Mouse (Mus musculus): ENCODE measurements around the gene Casp8. TPM values are rescaled to one million over a fixed set of nuclear protein-coding genes. Genes with fewer than 3 reads are reported as not detected.
"Not testable (repeated sequence)": the region's sequence is repeated elsewhere in the genome, so short reads cannot be mapped to it uniquely, and the experiment has no call there.

Gene Casp8
- polyA plus RNA-seq, 1 experiment from 2014 or later = 26.0 TPM

- Histone ChIP-seq H3K4me3 (ENCODE audit: low read length) (no peak overlapping the region), H3K27me3 (ENCODE audit: control insufficient read depth, insufficient read depth, low read length) (no peaks in the 10 kb centered on the region), H3K4me2 (ENCODE audit: low read depth, low read length) (no peak overlapping the region), H3K36me3 (ENCODE audit: control insufficient read depth, insufficient read depth) (peaks cover 3% of the 10 kb centered on the region), H3K9me3 (replicated peaks; ENCODE audit: control insufficient read depth, low read length) (no peaks in the 10 kb centered on the region), H3K9ac (ENCODE audit: low read length) (no peak overlapping the region), H3K27ac (ENCODE audit: low read length) (no peak overlapping the region), H3K4me1 (ENCODE audit: control insufficient read depth, insufficient read depth, low read length) (no peaks in the 10 kb centered on the region)
- ATAC-seq (replicated peaks; ENCODE audit: extremely low read depth, insufficient read depth, low FRiP score) = no peak
- WGBS = 84% methylated on average over 6 of the region's 6 CpGs
Measured at GRCm38 (mm10) chr1:58803531-58803930, 8.4 kb downstream of the Casp8 start.

DNA sequence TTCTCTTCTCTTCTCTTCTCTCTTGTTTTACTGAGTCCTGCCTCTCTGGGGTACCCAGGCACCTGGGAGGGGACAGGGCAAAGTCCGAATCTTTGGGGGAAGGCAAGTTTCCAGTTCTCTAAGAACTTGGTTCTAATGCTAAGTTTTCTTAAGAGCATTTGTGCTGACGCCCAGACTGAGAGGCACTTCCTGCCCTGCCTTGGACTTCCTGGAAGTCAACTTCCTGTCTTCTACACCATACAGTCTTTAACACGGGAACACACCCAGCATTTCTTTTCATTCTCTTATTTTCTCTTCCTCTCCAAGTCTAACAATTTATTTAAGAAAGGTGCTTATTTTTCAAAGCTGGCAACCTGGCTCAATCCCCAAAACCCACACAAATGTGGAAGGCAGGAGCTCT lies 11.5 kb downstream of the Casp8 start:
- Histone ChIP-seq H3K4me1 (ENCODE audit: control insufficient read depth, insufficient read depth, low read length) (no peaks in the 10 kb centered on the region), H3K4me2 (ENCODE audit: low read depth, low read length) (no peak overlapping the region), H3K9ac (ENCODE audit: low read length) (no peak overlapping the region), H3K36me3 (ENCODE audit: control insufficient read depth, insufficient read depth) (no peaks in the 10 kb centered on the region), H3K27me3 (ENCODE audit: control insufficient read depth, insufficient read depth, low read length) (no peaks in the 10 kb centered on the region), H3K4me3 (ENCODE audit: low read length) (no peak overlapping the region), H3K9me3 (replicated peaks; ENCODE audit: control insufficient read depth, low read length) (0 out of 2 replicates have a peak, but pooled peaks cover 2% of the 10 kb centered on the region), H3K27ac (ENCODE audit: low read length) (no peak overlapping the region)
- WGBS = 60% methylated on average over 3 of the region's 3 CpGs
- no peak for ATAC-seq (replicated peaks; ENCODE audit: extremely low read depth, insufficient read depth, low FRiP score)

DNA sequence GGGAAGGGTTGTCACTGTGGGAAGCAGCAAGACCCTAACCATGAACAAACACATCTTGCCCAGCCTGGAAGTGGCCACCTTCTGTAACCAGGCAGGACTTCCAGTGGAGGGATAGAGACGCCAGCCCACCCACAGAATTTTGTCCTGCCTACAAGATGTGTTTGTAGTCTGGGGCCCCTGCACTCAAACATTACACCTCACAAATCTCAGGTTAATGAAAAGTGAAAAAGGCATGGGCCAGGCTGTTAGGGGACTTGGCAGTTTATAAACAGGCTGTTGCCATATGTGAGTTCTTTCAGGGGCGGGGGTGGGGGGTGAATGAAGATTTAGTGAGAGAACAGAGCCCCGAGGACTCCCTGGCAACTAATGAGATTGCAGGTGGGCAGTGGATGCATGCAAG lies 31.1 kb downstream of the Casp8 start:
- Histone ChIP-seq H3K27me3 (ENCODE audit: control insufficient read depth, insufficient read depth, low read length) (no peaks in the 10 kb centered on the region), H3K36me3 (ENCODE audit: control insufficient read depth, insufficient read depth) (peaks cover 31% of the 10 kb centered on the region), H3K9ac (ENCODE audit: low read length) (no peak overlapping the region), H3K4me3 (ENCODE audit: low read length) (no peak overlapping the region), H3K4me2 (ENCODE audit: low read depth, low read length) (no peak overlapping the region), H3K9me3 (replicated peaks; ENCODE audit: control insufficient read depth, low read length) (no peaks in the 10 kb centered on the region), H3K4me1 (ENCODE audit: control insufficient read depth, insufficient read depth, low read length) (no peaks in the 10 kb centered on the region), H3K27ac (ENCODE audit: low read length) (no peak overlapping the region)
- ATAC-seq (replicated peaks; ENCODE audit: extremely low read depth, insufficient read depth, low FRiP score) = no peak
- WGBS = 75% methylated on average over 3 of the region's 3 CpGs

DNA sequence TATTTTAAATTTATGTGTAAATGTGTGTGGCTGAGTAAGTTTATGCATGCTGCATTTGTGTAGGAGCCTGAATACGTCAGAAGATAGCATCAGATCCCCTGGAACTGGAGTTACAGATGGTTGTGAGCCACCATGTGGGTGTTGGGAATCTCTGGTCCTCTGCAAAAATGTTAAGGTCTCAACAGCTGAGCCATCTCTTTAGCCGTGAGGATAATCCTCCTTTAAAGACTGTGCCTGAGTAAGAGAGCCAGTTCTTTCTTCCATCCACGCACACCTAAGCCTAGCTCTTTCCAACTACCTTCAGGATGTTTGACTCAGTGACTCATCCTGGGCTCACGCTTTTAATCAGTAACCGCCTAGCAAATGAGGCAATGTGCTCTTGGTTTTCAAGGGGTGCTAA lies 35.6 kb downstream of the Casp8 start:
- Histone ChIP-seq H3K27me3 (ENCODE audit: control insufficient read depth, insufficient read depth, low read length) (no peaks in the 10 kb centered on the region), H3K36me3 (ENCODE audit: control insufficient read depth, insufficient read depth) (peaks cover 31% of the 10 kb centered on the region), H3K27ac (ENCODE audit: low read length) (no peak overlapping the region), H3K4me3 (ENCODE audit: low read length) (no peak overlapping the region), H3K4me1 (ENCODE audit: control insufficient read depth, insufficient read depth, low read length) (peaks cover 6% of the 10 kb centered on the region), H3K9ac (ENCODE audit: low read length) (no peak overlapping the region), H3K4me2 (ENCODE audit: low read depth, low read length) (no peak overlapping the region), H3K9me3 (replicated peaks; ENCODE audit: control insufficient read depth, low read length) (no peaks in the 10 kb centered on the region)
- 80% methylated on average over 5 of the region's 5 CpGs for WGBS
- no peak for ATAC-seq (replicated peaks; ENCODE audit: extremely low read depth, insufficient read depth, low FRiP score)

DNA sequence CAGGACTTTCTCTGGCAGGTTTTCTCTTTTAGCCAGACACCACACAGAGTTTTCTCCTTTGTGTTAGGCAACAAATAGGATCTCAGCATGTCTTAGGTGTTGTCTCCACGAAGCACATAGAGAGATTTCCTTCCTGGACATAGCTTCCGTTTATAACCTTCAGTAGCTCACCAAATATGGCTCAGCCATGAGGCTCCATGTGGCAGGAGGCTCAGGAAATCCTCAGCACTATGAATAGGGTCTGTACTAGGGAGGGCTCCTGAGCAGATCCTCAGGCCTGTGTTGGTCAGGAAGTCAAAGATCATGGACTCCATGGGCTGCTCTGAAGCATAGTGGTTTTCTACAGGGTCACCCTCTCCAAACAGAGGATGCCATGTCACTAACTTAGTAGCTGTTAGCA lies 37.0 kb downstream of the Casp8 start:
- H3K27ac ChIP-seq (ENCODE audit: low read length) = peak overlapping the region; percentile 14; the same call in 1 of the 2 replicates
- whole genome bisulfite sequencing = 33% methylated on average over 2 of the region's 2 CpGs
- ATAC-seq (replicated peaks; ENCODE audit: extremely low read depth, insufficient read depth, low FRiP score) = peak; percentile 32; the same call in 1 of the 2 replicates
- no peaks in the 10 kb centered on the region for H3K9me3 ChIP-seq (replicated peaks; ENCODE audit: control insufficient read depth, low read length)
- no peaks in the 10 kb centered on the region for H3K27me3 ChIP-seq (ENCODE audit: control insufficient read depth, insufficient read depth, low read length)
- peaks cover 6% of the 10 kb centered on the region for H3K4me1 ChIP-seq (ENCODE audit: control insufficient read depth, insufficient read depth, low read length)
- H3K4me3 ChIP-seq (ENCODE audit: low read length) = no peak overlapping the region
- H3K4me2 ChIP-seq (ENCODE audit: low read depth, low read length) = no peak overlapping the region
- peaks cover 26% of the 10 kb centered on the region for H3K36me3 ChIP-seq (ENCODE audit: control insufficient read depth, insufficient read depth)
- H3K9ac ChIP-seq (ENCODE audit: low read length) = no peak overlapping the region

DNA sequence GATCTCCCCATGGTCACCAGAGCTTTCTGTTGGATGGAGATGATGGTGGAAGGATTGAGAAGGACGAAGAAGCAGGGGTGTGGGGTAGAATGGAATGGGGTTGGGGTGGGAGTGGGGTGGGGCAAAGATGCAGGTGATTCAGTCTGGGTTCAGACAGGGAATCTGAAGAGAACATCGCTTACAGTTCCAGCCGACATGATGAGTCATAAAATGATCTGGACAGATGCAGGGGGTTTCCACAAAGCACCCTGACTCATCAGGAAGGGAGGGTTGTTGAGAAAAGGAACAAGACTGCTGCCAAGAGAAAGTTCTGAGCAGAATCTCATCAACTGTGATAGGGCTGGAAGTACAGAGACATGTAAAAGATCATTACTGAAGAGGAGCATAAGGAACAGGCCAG lies 61.6 kb downstream of the Casp8 start:
- not testable (repeated sequence) for H3K4me3 ChIP-seq (ENCODE audit: low read length); H3K4me1 ChIP-seq (ENCODE audit: control insufficient read depth, insufficient read depth, low read length); H3K9me3 ChIP-seq (replicated peaks; ENCODE audit: control insufficient read depth, low read length); H3K9ac ChIP-seq (ENCODE audit: low read length); H3K36me3 ChIP-seq (ENCODE audit: control insufficient read depth, insufficient read depth); H3K27ac ChIP-seq (ENCODE audit: low read length); H3K27me3 ChIP-seq (ENCODE audit: control insufficient read depth, insufficient read depth, low read length); H3K4me2 ChIP-seq (ENCODE audit: low read depth, low read length); ATAC-seq (replicated peaks; ENCODE audit: extremely low read depth, insufficient read depth, low FRiP score)
- WGBS = 58% methylated on average over 3 of the region's 3 CpGs

GRCm38 (mm10) chr1:58859131-58859530 lies 64.0 kb downstream of the Casp8 start:
- H3K4me2 ChIP-seq (ENCODE audit: low read depth, low read length); ATAC-seq (replicated peaks; ENCODE audit: extremely low read depth, insufficient read depth, low FRiP score); H3K36me3 ChIP-seq (ENCODE audit: control insufficient read depth, insufficient read depth); H3K4me1 ChIP-seq (ENCODE audit: control insufficient read depth, insufficient read depth, low read length); H3K27ac ChIP-seq (ENCODE audit: low read length); H3K9ac ChIP-seq (ENCODE audit: low read length); H3K27me3 ChIP-seq (ENCODE audit: control insufficient read depth, insufficient read depth, low read length); H3K9me3 ChIP-seq (replicated peaks; ENCODE audit: control insufficient read depth, low read length); H3K4me3 ChIP-seq (ENCODE audit: low read length): not testable (repeated sequence)
- 44% methylated on average over 4 of the region's 4 CpGs for WGBS

DNA sequence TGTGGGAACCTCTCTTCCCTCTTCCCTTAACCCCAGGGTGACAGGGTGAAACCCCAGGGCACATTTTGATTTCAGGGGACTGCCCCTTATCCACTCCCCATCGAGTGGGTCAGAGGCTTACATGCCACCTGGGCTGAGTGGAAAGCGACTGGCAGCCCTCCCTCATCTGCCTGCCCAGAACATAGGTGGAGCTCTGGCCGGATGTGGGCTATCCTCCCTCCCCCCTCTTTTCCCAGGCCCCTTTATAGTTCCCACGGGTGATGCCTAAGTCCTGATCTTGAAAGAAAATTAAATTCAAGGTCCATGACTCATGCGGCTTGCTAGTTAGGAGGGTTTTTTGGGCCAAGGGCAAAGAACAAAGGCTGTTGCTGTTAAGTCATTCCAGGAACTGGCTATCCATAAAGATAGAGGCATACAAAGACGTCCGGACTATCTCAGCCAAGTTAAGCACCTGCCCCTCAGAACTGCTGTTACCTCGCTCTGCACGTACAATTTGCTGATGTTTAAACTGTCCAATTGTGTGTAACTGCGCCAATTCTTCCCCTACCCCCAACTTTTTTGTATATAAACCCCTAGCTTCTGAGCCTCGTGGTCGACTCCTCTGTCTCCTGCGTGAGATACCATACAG lies 64.7 kb downstream of the Casp8 start:
- not testable (repeated sequence) for H3K9me3 ChIP-seq (replicated peaks; ENCODE audit: control insufficient read depth, low read length); H3K27me3 ChIP-seq (ENCODE audit: control insufficient read depth, insufficient read depth, low read length); H3K4me2 ChIP-seq (ENCODE audit: low read depth, low read length); H3K4me1 ChIP-seq (ENCODE audit: control insufficient read depth, insufficient read depth, low read length); H3K9ac ChIP-seq (ENCODE audit: low read length); H3K4me3 ChIP-seq (ENCODE audit: low read length); H3K36me3 ChIP-seq (ENCODE audit: control insufficient read depth, insufficient read depth); H3K27ac ChIP-seq (ENCODE audit: low read length)
- 55% methylated on average over 13 of the region's 13 CpGs for WGBS
- ATAC-seq (replicated peaks; ENCODE audit: extremely low read depth, insufficient read depth, low FRiP score) = 0 out of 2 replicates have a peak, but pooled peaks have one; percentile 18

DNA sequence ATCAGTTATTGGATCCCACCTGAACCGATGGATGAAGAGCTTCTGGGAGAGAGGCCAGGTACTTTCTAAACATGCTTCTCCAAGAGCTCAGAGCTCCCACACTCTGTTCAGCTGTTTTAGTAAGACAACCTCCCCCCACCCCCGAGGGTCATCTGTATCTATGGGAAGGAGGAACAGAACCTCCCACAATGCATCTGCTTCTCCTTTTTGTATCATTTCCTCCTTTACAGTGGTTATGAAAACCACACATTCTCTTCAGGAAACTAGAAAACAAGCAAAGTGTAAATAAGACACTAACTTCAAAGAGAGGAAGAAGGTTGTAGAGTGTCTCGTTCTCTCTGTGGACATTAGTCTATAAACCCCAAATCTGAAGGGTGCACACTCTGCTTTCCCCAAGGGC lies 65.4 kb downstream of the Casp8 start:
- not testable (repeated sequence) for H3K4me1 ChIP-seq (ENCODE audit: control insufficient read depth, insufficient read depth, low read length); H3K9me3 ChIP-seq (replicated peaks; ENCODE audit: control insufficient read depth, low read length); ATAC-seq (replicated peaks; ENCODE audit: extremely low read depth, insufficient read depth, low FRiP score); H3K9ac ChIP-seq (ENCODE audit: low read length); H3K4me2 ChIP-seq (ENCODE audit: low read depth, low read length); H3K36me3 ChIP-seq (ENCODE audit: control insufficient read depth, insufficient read depth); H3K27ac ChIP-seq (ENCODE audit: low read length); H3K27me3 ChIP-seq (ENCODE audit: control insufficient read depth, insufficient read depth, low read length); H3K4me3 ChIP-seq (ENCODE audit: low read length)
- WGBS = 62% methylated on average over 3 of the region's 3 CpGs

All from heart, embryonic 16.5 days (tissue).